Mouse (Mus musculus) T-helper 2 cell (primary cell): ENCODE results near the gene Adprhl1.

Source experiments
- in situ Hi-C: fragments of 300-600 bp; cut with MboI, MseI; formaldehyde crosslinking; loops from one replicate; pipeline ENCODE4 v1.15.1; 2025; ENCODE audit warnings: high pct_unique_total_duplicates

Adprhl1 gene

DNA sequence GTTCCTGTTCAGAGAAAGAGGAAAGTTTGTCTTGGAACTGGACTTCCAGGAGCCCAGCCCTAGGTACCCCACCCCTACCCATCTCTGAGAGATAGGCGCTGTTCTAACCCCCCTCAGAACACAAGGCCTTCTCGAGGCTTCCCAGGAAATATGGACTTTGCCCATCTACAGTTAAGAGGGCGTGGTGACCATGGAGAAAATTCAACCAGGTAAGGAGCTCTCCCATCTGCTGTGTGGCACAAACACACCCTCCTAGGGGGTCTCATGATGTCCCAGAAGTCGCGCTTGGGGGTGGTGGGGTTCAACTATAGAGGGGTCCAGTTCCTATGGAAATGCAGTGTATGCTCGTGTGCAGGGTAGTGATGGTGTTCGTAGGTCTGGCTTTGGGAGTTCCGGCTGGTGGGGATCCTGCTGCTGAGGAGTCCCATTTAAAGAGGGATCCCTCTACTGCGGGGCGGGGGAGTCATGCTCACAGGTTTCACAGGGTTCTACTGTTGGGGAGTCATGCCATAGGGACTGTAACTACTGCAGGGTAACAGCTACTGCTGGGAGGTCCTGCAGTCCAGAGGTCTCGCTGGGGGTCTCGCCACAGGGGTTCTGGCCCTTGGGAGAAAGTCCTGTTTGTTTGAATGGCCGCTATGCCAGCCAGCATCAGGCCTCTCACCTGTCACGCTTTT is 54.4 kb downstream of the Adprhl1 start:
- in situ Hi-C loops, result loop anchor here (10.0 kb wide), 1 partner anchor 475 kb away; the partner anchor contains the start of gene Rasa3

DNA sequence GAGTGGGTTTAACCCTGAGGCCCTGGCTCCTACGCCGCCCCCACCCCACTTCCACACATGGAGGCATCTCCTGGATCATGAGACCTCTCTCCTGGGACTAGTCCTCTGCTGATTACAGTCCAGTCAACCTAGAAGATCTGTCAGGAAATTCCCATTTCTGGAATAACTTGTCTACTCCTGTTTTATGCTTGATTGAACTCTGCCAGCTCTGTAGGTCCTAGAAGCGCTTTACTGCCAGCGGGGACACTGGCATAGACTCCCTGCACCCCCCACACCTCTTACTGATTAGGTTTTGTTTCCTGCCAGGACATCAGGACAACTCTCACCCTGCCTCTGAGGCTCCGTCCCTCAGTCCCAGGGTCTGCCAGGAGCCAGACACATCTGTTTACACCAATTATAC is 56.5 kb downstream of the Adprhl1 start:
- in situ Hi-C loops, result no loop called here

DNA sequence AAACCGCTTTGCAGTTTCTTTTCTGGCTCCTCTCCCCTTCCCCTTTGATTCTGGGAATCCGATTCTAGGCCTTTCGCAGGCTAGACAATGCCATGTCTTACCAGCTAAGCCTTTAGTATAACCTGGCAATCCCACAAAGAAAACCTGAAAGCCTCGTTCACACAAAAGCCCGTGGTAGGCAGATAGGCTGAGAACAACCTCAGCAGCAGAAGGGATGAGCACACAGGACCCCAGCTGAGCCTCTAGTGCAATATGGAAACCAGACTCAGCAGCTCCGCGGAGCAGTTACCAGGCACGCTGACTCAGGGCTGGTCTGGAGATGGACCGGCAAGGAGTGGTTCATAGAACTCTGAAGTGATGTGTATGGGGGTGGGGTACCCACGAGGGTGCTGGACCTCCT is 59.1 kb downstream of the Adprhl1 start:
- in situ Hi-C loops, result no loop called here

DNA sequence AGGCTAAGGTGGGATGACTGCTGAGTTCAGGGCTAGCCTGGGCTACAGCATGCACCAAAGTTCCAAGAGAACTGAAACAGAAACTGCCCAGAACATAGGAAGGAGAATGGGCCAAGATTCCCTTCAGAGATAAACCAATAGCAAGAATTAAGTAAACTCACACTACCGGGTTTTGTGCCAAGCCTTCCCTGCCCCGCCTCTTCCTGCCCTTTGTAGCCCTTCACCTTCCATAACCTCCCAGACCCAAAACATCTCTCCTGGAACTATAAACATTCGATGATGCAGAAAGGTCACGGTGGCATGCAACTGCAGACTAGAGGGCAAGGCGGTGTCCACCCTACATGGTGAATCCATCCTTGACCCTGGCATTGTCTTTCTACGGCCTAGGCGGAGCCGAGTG is 63.7 kb downstream of the Adprhl1 start:
- in situ Hi-C loops, result no loop called here

DNA sequence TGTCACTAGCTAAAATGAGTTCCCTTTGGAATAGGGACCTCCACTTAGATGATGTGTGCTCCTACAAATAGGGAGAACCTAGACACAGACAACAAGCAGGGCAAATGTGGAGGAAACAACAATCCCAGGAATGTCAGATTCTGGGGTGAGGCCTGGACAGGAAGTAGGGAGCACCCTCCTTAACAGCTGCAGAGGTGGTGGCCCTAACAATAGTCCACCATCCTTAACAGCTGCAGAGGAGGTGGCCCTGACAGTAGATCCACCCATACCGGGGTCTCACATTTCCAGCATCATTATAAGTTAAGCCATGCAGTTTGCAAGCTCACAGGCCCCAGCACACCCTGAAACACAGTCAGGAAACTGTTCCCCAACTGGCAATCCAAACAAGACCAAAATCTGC is 65.1 kb downstream of the Adprhl1 start:
- in situ Hi-C loops, result no loop called here

DNA sequence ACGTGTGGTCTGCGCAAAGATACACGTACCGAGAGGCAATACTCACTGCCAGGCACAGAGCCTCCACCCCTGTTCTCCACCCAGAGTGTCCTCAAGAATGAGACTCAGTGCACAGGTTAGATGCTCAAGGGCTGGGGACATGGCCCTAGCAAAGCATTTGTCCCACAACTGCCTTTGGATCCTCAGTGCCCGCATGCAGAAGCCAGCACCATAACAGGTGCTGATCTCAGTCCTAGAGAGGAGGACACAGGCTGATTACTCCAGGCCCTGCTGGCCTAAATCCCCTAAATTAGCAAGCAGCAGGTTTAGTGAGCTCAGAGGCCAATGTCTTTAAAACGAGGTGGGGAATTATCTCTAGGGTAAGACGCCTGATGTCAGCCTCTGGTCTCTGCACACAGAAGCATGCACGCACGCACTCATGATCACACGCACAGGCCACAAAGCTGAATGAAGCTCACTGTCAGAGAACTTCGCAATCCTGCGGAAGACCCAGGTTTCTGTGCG is 65.9 kb downstream of the Adprhl1 start:
- in situ Hi-C loops, result no loop called here

DNA sequence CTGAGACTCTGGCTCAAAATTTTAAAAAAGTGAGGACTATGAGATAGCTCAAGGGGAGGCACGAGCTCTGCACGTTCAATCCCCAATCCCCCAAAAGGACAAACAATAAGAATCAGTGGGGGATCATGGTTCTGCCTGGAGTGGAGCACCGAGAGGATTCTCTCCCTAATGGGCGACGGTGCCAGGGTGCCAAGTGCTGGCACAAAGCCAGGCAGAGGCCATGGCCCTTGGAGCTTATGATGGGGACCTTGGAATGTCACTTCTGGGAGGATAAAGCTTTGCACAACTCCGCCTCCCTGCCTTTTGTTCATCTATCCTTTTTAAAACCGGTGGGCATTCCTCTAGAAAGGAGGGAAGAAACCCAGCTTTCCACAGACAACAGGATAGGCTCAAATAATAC is 66.3 kb downstream of the Adprhl1 start:
- in situ Hi-C loops, result no loop called here

DNA sequence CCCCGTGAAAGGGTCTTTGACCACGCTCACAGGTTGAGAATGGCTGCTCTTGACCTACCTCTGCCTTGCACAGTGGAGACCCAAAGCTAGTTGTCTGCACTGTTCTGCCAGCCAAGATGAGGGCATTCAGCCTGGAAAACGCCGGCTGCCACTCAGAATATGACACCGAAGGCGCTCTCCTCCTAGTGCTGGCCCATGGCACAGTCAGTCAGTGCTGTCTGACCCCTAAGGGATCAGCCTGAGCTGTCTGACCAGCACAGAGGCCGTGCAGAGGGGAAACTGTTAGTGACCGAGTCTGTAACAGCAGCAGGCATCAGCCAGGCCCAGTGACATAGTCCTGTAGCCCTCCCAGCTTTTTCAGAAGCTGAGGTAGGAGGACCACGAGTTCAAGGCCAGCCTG is 66.7 kb downstream of the Adprhl1 start:
- in situ Hi-C loops, result no loop called here

DNA sequence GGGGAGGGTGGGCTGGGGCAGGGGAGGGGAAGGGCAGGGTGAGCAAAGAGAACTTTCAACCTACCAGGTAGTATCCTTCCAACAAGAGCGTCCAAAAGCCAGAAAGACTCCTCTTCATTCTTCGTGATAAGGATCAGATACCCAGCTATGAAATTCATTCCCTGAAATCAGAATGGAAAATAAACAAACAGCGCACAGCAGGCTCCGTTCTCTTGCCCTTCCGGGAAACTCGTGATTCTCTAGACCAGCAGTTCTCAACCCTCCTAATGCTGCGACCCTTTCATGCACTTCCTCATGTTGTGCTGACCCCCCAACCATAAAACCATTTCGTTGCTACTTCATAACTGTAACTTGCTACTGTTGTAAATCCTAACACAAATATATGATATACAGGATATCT is 67.1 kb downstream of the Adprhl1 start:
- in situ Hi-C loops, result no loop called here

DNA sequence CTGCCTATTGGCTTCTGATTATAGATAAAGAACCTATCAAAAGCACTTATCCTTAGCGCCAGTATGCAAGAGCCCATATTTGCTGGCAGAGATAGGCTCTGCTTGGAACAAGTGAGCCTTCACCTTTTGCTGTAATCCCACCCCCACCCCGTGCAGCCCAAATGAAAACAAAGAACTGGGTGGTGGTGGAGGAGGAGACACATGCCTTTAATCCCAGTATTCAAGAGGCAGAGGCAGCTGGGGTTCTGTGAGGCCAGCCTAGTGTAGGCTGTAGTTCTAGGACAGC is 72.3 kb downstream of the Adprhl1 start:
- in situ Hi-C loops, result no loop called here

DNA sequence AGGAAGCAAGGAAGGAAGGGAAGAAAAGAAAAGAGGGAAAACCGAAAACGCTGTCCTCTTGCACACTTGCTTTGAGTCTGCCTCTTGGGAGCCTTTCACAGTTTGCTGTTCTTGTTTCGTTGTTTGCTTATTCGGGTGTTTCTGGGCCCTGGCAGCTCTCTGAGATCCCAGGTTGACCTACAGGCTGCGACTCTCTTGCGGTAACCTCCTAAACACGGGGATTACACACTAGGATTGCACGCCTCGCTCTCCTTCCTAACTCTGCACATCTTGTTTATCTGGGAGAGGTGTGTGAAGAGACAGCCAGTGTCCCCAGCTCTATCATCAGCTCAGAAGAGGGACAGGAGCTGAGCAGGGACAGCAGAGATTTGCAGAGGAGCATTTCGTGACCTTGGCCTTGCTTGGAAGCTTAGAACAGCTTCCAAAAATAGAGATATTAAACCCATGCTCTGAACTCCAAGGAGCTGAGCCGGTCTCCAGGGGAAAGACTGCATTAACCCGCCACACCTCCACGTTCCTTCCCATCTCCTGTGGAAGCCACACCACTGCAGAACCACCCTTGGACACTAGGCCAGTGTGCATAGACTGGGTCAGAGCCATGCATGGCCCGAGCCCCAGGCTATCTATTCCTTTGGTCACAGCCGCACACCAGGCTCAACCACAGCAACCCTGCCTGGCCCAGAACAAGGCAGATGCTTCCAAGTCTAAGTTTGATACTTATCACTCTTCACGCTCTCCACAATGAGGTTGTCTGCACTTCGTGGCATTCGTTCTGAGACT is 72.9 kb downstream of the Adprhl1 start:
- in situ Hi-C loops, result no loop called here

DNA sequence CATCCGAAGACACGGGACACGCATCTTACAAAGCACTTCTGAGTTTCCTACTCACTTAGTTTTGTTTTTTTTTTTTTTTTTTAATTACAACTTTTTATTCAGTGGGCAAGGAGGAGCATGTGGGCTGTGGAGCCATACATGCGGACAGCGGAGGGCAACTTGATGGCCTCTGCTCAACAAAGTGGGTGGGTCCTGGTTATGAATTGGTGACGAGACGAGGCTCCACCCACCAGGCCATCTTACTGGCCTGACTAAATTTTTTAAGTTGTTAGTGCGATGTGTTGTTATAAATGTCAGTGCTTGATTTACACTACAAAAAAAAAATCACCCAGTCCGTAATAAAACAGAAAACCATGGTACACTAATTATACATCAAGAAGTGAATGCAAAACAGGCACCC is 73.6 kb downstream of the Adprhl1 start:
- in situ Hi-C loops, result no loop called here

DNA sequence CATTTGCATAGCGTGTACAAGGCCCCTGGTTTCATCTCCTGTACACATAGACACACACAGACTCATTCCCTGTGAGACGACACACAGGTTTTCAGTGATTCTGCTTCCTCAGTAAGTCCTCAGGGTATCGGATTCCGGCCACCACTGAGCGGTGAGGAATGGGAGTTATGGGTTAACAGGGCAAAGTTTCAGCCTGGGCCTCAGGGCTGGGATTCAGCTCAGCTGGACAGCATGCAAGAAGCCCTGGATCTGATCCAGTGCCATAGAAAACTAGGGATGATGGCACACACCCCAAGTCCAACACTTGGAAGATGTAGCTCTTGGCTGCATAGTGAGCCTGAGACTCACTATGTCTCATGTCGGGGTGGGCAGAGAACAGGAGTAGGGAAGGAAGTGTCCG is 74.0 kb downstream of the Adprhl1 start:
- in situ Hi-C loops, result no loop called here

DNA sequence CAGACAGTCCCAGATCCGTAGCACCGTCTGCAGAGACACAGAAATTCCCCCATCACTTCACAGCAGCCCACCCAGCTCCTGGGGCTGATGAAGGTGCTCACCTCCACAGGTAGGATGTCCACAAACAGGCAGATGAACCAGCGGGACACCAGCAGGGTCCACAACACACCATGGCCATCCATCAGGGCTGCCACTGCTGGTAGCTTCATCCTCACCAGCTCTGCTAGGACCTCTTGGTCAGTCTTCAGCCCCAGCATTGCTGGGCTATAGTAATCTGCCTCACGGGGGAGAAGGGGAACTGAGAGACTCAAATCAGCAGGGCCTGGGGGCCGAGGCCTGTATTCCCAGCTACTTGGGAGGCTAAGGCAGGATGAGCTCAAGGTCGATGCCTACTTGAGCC is 74.5 kb downstream of the Adprhl1 start:
- in situ Hi-C loops, result no loop called here

DNA sequence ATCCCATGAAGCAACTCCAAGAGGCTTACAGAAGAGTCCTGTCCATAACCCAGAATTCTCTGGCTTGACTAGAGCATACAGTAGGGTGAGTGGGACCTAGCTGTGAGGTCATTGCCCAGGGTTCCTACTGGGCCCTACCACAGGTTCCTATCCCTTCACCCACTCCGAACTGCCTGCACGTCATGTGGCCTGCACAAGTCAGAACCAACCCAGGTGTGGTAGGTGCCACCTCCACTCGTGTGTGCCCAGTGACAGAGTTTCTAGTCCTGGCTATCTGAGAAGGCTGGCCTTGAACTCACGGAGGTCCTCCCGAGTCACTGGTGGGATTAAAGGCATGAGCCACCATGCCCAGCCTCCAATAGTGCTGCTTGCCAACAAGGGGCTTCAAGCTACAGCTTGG is 75.8 kb downstream of the Adprhl1 start:
- in situ Hi-C loops, result no loop called here

DNA sequence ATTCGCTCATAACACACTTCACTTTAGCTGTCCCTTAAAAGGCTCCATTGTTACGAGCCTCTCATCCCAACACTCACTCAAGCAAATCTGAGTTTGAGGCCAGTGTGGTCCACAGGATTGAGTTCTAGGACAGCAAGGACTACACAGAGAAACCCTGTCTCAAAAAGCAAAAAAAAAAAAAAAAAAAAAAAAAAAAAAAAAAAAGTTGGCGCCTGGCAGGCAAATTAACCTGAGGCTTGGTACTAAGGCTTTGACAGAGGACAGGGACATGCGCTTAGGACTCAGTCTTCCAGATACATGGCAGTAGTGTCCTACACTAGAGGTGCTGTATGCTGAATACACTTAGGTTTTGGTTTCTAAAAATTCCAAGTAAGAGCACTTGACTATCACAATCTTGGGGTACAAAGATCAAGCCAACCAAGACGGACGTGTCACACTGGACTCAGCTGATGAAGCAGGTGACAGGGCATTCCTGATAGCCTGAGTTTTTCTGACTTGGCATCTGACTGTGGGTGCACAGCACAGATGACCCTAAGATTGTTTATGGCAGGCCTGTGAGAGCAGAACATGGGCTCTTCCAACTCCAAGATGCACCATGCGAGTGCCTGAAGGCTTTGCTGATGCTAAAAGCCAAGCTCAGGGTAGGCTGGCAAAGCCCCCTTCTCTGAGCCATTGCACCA is 76.6 kb downstream of the Adprhl1 start:
- in situ Hi-C loops, result no loop called here

DNA sequence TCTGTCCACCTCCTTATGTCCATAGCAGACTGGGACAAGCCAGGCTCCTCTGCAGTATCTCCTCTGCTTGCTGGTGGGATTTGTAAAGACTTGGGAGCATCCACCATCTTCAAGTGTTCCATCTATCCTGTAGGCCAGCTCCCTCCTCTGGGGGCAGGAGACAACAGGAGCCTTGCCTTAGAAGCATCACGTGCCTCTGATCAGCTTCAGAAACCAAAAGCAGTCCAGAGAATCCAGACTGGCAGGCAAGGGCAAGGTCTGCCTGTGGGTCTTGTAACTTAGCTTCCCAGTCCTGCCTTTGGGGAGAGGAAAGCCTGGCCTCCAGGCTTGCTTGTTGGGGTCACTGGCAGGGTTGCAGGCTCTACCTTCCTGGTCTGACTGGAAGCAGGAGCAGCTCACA is 78.3 kb downstream of the Adprhl1 start:
- in situ Hi-C loops, result no loop called here

DNA sequence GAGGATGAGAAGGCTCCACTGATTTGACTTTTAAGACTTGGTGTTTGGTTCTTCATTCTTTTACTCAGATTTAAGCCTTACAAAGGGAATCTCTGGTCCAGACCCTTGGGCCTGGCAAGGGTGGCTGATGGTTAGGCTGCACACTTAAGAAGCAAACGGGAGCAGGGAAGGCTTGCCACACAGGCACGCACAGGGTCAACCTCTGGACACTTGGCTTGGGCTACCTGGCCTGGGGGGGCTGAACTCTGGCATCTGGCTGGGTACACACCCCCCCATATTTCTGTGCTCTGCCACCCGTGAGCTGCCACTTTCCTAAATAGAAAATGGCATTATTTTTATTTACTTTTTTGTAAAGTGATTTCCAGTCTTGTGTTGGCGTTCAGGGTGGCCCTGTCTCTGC is 79.2 kb downstream of the Adprhl1 start:
- in situ Hi-C loops, result no loop called here

DNA sequence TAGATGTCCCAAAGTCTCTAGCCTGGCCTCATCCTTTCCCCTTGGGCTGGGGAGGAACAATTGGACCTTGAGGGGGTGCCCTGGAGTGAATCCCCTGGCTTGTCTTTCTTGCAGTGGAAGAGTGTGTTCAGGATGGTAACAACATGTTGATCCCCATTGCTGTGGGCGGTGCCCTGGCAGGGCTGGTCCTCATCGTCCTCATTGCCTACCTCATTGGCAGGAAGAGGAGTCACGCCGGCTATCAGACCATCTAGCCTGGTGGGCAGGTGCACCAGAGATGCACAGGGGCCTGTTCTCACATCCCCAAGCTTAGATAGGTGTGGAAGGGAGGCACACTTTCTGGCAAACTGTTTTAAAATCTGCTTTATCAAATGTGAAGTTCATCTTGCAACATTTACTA is 79.7 kb downstream of the Adprhl1 start:
- in situ Hi-C loops, result no loop called here
